Mouse (Mus musculus) hindbrain, embryonic 13.5 days (tissue): ENCODE measurements around the gene 2510009E07Rik. TPM values are rescaled to one million over a fixed set of nuclear protein-coding genes. Genes with fewer than 3 reads are reported as not detected.

Experiments used
- ATAC-seq: fragments of 200-750 bp; cut with Nextera tagmentation; 2 replicates; pipeline ENCODE4 v1.8.0; 2017; ENCODE audit warnings: moderate TSS enrichment; ENCODE audit not compliant: low FRiP score
- H3K27ac ChIP-seq: fragments of 300-500 bp; sonication (generic); 2 replicates; pipeline ENCODE4 v1.5.1; 2015; ENCODE audit warnings: inconsistent platforms, mild to moderate bottlenecking, moderate library complexity
- H3K27me3 ChIP-seq: fragments of 300-500 bp; sonication (generic); 2 replicates; pipeline ENCODE4 v1.6.1; 2015; ENCODE audit warnings: mild to moderate bottlenecking, inconsistent platforms
- H3K36me3 ChIP-seq: fragments of 300-500 bp; sonication (generic); 2 replicates; pipeline ENCODE4 v1.6.1; 2015; ENCODE audit warnings: mild to moderate bottlenecking, inconsistent platforms
- H3K4me1 ChIP-seq: fragments of 300-500 bp; sonication (generic); replicated peaks from 2 replicates; pipeline ENCODE4 v1.6.1; 2015; ENCODE audit warnings: inconsistent platforms
- H3K4me2 ChIP-seq: fragments of 300-500 bp; sonication (generic); 2 replicates; pipeline ENCODE4 v1.6.1; 2015; ENCODE audit warnings: inconsistent platforms, mild to moderate bottlenecking, moderate library complexity
- H3K4me3 ChIP-seq: fragments of 300-500 bp; sonication (generic); 2 replicates; pipeline ENCODE4 v1.5.1; 2015; ENCODE audit warnings: mild to moderate bottlenecking, inconsistent platforms
- H3K9ac ChIP-seq: fragments of 300-500 bp; sonication (generic); 2 replicates; pipeline ENCODE4 v1.6.1; 2015; ENCODE audit warnings: mild to moderate bottlenecking, inconsistent platforms
- H3K9me3 ChIP-seq: fragments of 300-500 bp; sonication (generic); 2 replicates; pipeline ENCODE4 v1.6.1; 2016; ENCODE audit warnings: inconsistent platforms
- WGBS: fragments of 180-500 bp; shearing (Covaris S2); methylation state at CpG from one replicate; pipeline ENCODE4 v1.1.7; 2015; 5-methylcytosine and 5-hydroxymethylcytosine counted together
- polyA plus RNA-seq: library from polyadenylated mRNA; unstranded; fragments of >200 nt; fragmentation: Nextera tagmentation; extraction: Ambion mirVana; gene quantifications from 2 replicates; pipeline ENCODE4 v1.2.1, GENCODE M21; 2015

The 2510009E07Rik gene
- polyA plus RNA-seq, 1 experiment from 2014 or later = 46.1 TPM

GRCm38 (mm10) chr16:21644574-21644973 is 49.9 kb downstream of the 2510009E07Rik start:
- peak overlapping the region; percentile 63 for H3K27ac ChIP-seq
- H3K4me1 ChIP-seq = peaks cover 24% of the 10 kb centered on the region
- ATAC-seq = no peak
- H3K9ac ChIP-seq = no peak overlapping the region
- no peak overlapping the region for H3K4me2 ChIP-seq
- WGBS = 61% methylated on average over 3 of the region's 3 CpGs
- H3K27me3 ChIP-seq = no peaks in the 10 kb centered on the region
- H3K4me3 ChIP-seq = no peak overlapping the region
- peaks cover 40% of the 10 kb centered on the region for H3K36me3 ChIP-seq
- no peaks in the 10 kb centered on the region for H3K9me3 ChIP-seq

- Histone ChIP-seq H3K4me3 (no peak overlapping the region), H3K9me3 (no peaks in the 10 kb centered on the region), H3K36me3 (peaks cover 37% of the 10 kb centered on the region), H3K9ac (peak overlapping the region; percentile 44; the same call in 1 of the 2 replicates), H3K4me1 (peaks cover 24% of the 10 kb centered on the region), H3K27me3 (no peaks in the 10 kb centered on the region), H3K4me2 (no peak overlapping the region), H3K27ac (peak overlapping the region; percentile 63)
- WGBS = 50% methylated on average over 17 of the region's 17 CpGs
- ATAC-seq = peak; percentile 41
Measured at GRCm38 (mm10) chr16:21644066-21644561, 50.4 kb downstream of the 2510009E07Rik start.

- Histone ChIP-seq H3K4me3 (no peak overlapping the region), H3K27ac (peak overlapping the region; percentile 63), H3K4me1 (peaks cover 24% of the 10 kb centered on the region), H3K9ac (peak overlapping the region; percentile 44; the same call in 1 of the 2 replicates), H3K4me2 (no peak overlapping the region), H3K36me3 (peaks cover 33% of the 10 kb centered on the region), H3K9me3 (no peaks in the 10 kb centered on the region), H3K27me3 (no peaks in the 10 kb centered on the region)
- ATAC-seq = peak; percentile 27; the same call in 1 of the 2 replicates
- 77% methylated on average over 2 of the region's 2 CpGs for WGBS
Measured at GRCm38 (mm10) chr16:21643621-21644041, 50.8 kb downstream of the 2510009E07Rik start.

- Histone ChIP-seq H3K27ac (peak overlapping the region; percentile 20; the same call in 1 of the 2 replicates), H3K4me3 (no peak overlapping the region), H3K9me3 (no peaks in the 10 kb centered on the region), H3K4me2 (no peak overlapping the region), H3K4me1 (peaks cover 24% of the 10 kb centered on the region), H3K9ac (no peak overlapping the region), H3K36me3 (peaks cover 29% of the 10 kb centered on the region), H3K27me3 (no peaks in the 10 kb centered on the region)
- 94% methylated on average over 5 of the region's 5 CpGs for WGBS
- ATAC-seq = no peak
Measured at GRCm38 (mm10) chr16:21642906-21643305, 51.6 kb downstream of the 2510009E07Rik start.

GRCm38 (mm10) chr16:21641944-21642343 is 52.5 kb downstream of the 2510009E07Rik start:
- Histone ChIP-seq H3K27ac (no peak overlapping the region), H3K27me3 (no peaks in the 10 kb centered on the region), H3K4me2 (no peak overlapping the region), H3K4me3 (no peak overlapping the region), H3K9ac (no peak overlapping the region), H3K4me1 (peaks cover 22% of the 10 kb centered on the region), H3K9me3 (no peaks in the 10 kb centered on the region), H3K36me3 (peaks cover 27% of the 10 kb centered on the region)
- 87% methylated on average over 3 of the region's 3 CpGs for WGBS
- ATAC-seq = no peak

- WGBS = 86% methylated on average over 7 of the region's 7 CpGs
- Histone ChIP-seq H3K27ac (no peak overlapping the region), H3K4me3 (no peak overlapping the region), H3K9me3 (no peaks in the 10 kb centered on the region), H3K4me1 (peaks cover 15% of the 10 kb centered on the region), H3K27me3 (no peaks in the 10 kb centered on the region), H3K4me2 (no peak overlapping the region), H3K36me3 (peaks cover 27% of the 10 kb centered on the region), H3K9ac (no peak overlapping the region)
- no peak for ATAC-seq
Measured at GRCm38 (mm10) chr16:21640766-21641499, 53.5 kb downstream of the 2510009E07Rik start.

- no peak for ATAC-seq
- H3K9me3 ChIP-seq = no peaks in the 10 kb centered on the region
Measured at GRCm38 (mm10) chr16:21637201-21637819, 57.2 kb downstream of the 2510009E07Rik start.

GRCm38 (mm10) chr16:21636156-21636853 is 58.2 kb downstream of the 2510009E07Rik start:
- 86% methylated on average over 5 of the region's 5 CpGs for WGBS
- no peaks in the 10 kb centered on the region for H3K4me1 ChIP-seq
- no peak overlapping the region for H3K4me3 ChIP-seq
- no peak overlapping the region for H3K4me2 ChIP-seq
- 0 out of 2 replicates have a peak, but pooled peaks cover 5% of the 10 kb centered on the region for H3K36me3 ChIP-seq
- no peaks in the 10 kb centered on the region for H3K27me3 ChIP-seq
- no peak overlapping the region for H3K27ac ChIP-seq
- ATAC-seq = no peak
- H3K9ac ChIP-seq = no peak overlapping the region
- H3K9me3 ChIP-seq = no peaks in the 10 kb centered on the region

More at GRCm38 (mm10) chr16:21637201-21637819, 57.2 kb downstream of the 2510009E07Rik start:
- Histone ChIP-seq H3K4me3 (no peak overlapping the region), H3K27me3 (no peaks in the 10 kb centered on the region), H3K4me2 (no peak overlapping the region), H3K27ac (no peak overlapping the region), H3K9ac (no peak overlapping the region), H3K36me3 (peaks cover 13% of the 10 kb centered on the region), H3K4me1 (no peaks in the 10 kb centered on the region)
- WGBS = 90% methylated on average over 11 of the region's 11 CpGs

- H3K36me3 ChIP-seq = no peaks in the 10 kb centered on the region
Measured at GRCm38 (mm10) chr16:21634460-21634859, 60.0 kb downstream of the 2510009E07Rik start.

GRCm38 (mm10) chr16:21631815-21632222 is 62.6 kb downstream of the 2510009E07Rik start:
- Histone ChIP-seq H3K9ac (no peak overlapping the region), H3K27ac (no peak overlapping the region), H3K4me1 (peaks cover 16% of the 10 kb centered on the region), H3K4me3 (no peak overlapping the region), H3K9me3 (no peaks in the 10 kb centered on the region), H3K4me2 (no peak overlapping the region), H3K36me3 (no peaks in the 10 kb centered on the region), H3K27me3 (no peaks in the 10 kb centered on the region)
- WGBS = 82% methylated on average over 4 of the region's 4 CpGs
- ATAC-seq = no peak

More at GRCm38 (mm10) chr16:21634460-21634859, 60.0 kb downstream of the 2510009E07Rik start:
- Histone ChIP-seq H3K4me1 (no peaks in the 10 kb centered on the region), H3K9me3 (no peaks in the 10 kb centered on the region), H3K27me3 (no peaks in the 10 kb centered on the region), H3K27ac (no peak overlapping the region), H3K4me3 (no peak overlapping the region), H3K4me2 (no peak overlapping the region), H3K9ac (no peak overlapping the region)
- no peak for ATAC-seq

GRCm38 (mm10) chr16:21630614-21631013 is 63.9 kb downstream of the 2510009E07Rik start:
- H3K36me3 ChIP-seq = no peaks in the 10 kb centered on the region
- H3K27ac ChIP-seq = no peak overlapping the region
- H3K4me1 ChIP-seq = peaks cover 28% of the 10 kb centered on the region
- no peaks in the 10 kb centered on the region for H3K9me3 ChIP-seq
- no peak for ATAC-seq
- 93% methylated on average over 4 of the region's 4 CpGs for WGBS
- H3K4me3 ChIP-seq = no peak overlapping the region
- no peak overlapping the region for H3K4me2 ChIP-seq
- H3K9ac ChIP-seq = no peak overlapping the region
- no peaks in the 10 kb centered on the region for H3K27me3 ChIP-seq

- Histone ChIP-seq H3K4me2 (0 out of 2 replicates have a peak overlapping the region, but pooled peaks have one; percentile 8), H3K4me3 (no peak overlapping the region), H3K9ac (no peak overlapping the region), H3K27ac (0 out of 2 replicates have a peak overlapping the region, but pooled peaks have one; percentile 40), H3K4me1 (peaks cover 28% of the 10 kb centered on the region), H3K27me3 (no peaks in the 10 kb centered on the region), H3K9me3 (no peaks in the 10 kb centered on the region), H3K36me3 (0 out of 2 replicates have a peak, but pooled peaks cover 4% of the 10 kb centered on the region)
- ATAC-seq = peak; percentile 48; the same call in 1 of the 2 replicates
- 52% methylated on average over 13 of the region's 13 CpGs for WGBS
Measured at GRCm38 (mm10) chr16:21628061-21628591, 66.3 kb downstream of the 2510009E07Rik start.
